Mouse (Mus musculus) kidney, embryonic 14.5 days (tissue): Measurements from ENCODE around the gene Lgsn. TPM values are rescaled to one million over a fixed set of nuclear protein-coding genes. Genes with fewer than 3 reads are reported as not detected.

Experiments
- ATAC-seq: fragments of 200-750 bp; cut with Nextera tagmentation; 2 replicates; pipeline ENCODE4 v1.8.0; 2017; ENCODE audit warnings: moderate number of reproducible peaks, mild to moderate bottlenecking, moderate TSS enrichment, moderate library complexity; ENCODE audit not compliant: low FRiP score, low TSS enrichment
- H3K27ac ChIP-seq: fragments of 300-500 bp; sonication (generic); 2 replicates; pipeline ENCODE4 v1.5.1; 2014; ENCODE audit warnings: low read depth, mild to moderate bottlenecking, low read length, moderate library complexity, mixed read lengths
- H3K27me3 ChIP-seq: fragments of 300-500 bp; sonication (generic); 2 replicates; pipeline ENCODE4 v1.6.1; 2014; ENCODE audit warnings: mild to moderate bottlenecking, low read length; ENCODE audit not compliant: control insufficient read depth, insufficient read depth
- H3K36me3 ChIP-seq: fragments of 300-500 bp; sonication (generic); 2 replicates; pipeline ENCODE4 v1.6.1; 2014; ENCODE audit warnings: low read length, mixed read lengths; ENCODE audit not compliant: control insufficient read depth, insufficient read depth
- H3K4me1 ChIP-seq: fragments of 300-500 bp; sonication (generic); 2 replicates; pipeline ENCODE4 v1.6.1; 2014; ENCODE audit warnings: low read length, mixed read lengths; ENCODE audit not compliant: control insufficient read depth, insufficient read depth
- H3K4me2 ChIP-seq: fragments of 300-500 bp; sonication (generic); replicated peaks from 2 replicates; pipeline ENCODE4 v1.6.1; 2014; ENCODE audit warnings: low read depth, mild to moderate bottlenecking, low read length
- H3K4me3 ChIP-seq: fragments of 300-500 bp; sonication (generic); 2 replicates; pipeline ENCODE4 v1.5.1; 2014; ENCODE audit warnings: mild to moderate bottlenecking, low read length
- H3K9ac ChIP-seq: fragments of 300-500 bp; sonication (generic); 2 replicates; pipeline ENCODE4 v1.6.1; 2014; ENCODE audit warnings: low read depth, mild to moderate bottlenecking, low read length, moderate library complexity
- H3K9me3 ChIP-seq: fragments of 300-500 bp; sonication (generic); 2 replicates; pipeline ENCODE4 v1.6.1; 2016; ENCODE audit warnings: low read length; ENCODE audit not compliant: control insufficient read depth
- WGBS: fragments of 180-500 bp; shearing (Covaris S2); extraction: QIAGEN DNeasy Blood & Tissue Kit; methylation state at CpG from one replicate; pipeline ENCODE4 v1.1.7; 2014; 5-methylcytosine and 5-hydroxymethylcytosine counted together
- polyA plus RNA-seq: library from polyadenylated mRNA; unstranded; fragments of >200 nt; fragmentation: Nextera tagmentation; extraction: Ambion mirVana; gene quantifications from 2 replicates; pipeline ENCODE4 v1.2.1, GENCODE M21; 2014

Lgsn gene
- polyA plus RNA-seq, 1 experiment from 2014 or later, result not detected

- H3K4me3 ChIP-seq, result no peak overlapping the region
- no peak overlapping the region for H3K9ac ChIP-seq
- no peaks in the 10 kb centered on the region for H3K4me1 ChIP-seq
- H3K27ac ChIP-seq, result no peak overlapping the region
- no peaks in the 10 kb centered on the region for H3K9me3 ChIP-seq
- no peak for ATAC-seq
- H3K27me3 ChIP-seq, result no peaks in the 10 kb centered on the region
- no peak overlapping the region for H3K4me2 ChIP-seq
- no peaks in the 10 kb centered on the region for H3K36me3 ChIP-seq
- WGBS, result 81% methylated on average over 7 of the region's 7 CpGs
Observed at GRCm38 (mm10) chr1:31205346-31205745, 29.1 kb downstream of the Lgsn start.

GRCm38 (mm10) chr1:31205770-31206169 lies 29.6 kb downstream of the Lgsn start:
- Histone ChIP-seq H3K27ac (no peak overlapping the region), H3K9ac (no peak overlapping the region), H3K9me3 (no peaks in the 10 kb centered on the region), H3K27me3 (no peaks in the 10 kb centered on the region), H3K4me3 (no peak overlapping the region), H3K4me1 (no peaks in the 10 kb centered on the region), H3K4me2 (no peak overlapping the region), H3K36me3 (no peaks in the 10 kb centered on the region)
- WGBS, result 85% methylated on average over 3 of the region's 3 CpGs
- ATAC-seq, result no peak

DNA sequence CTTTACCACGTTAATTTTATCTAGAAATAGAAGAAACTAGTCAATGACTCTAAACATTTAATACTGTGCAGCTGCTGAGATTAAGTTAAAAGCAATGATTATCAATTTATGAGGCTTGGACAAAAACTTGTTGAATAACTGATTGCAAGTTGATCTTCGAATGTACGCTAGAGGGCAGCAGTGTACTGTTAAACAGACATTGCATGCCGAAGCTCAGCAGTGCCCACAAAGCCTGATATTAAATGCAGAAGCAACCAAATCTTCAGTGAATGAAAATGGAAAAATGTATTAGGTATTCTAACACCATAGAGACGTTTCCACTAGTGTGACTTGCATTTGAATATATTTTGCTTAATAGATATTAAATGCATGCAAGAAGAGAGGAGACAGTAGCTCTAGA lies 33.9 kb downstream of the Lgsn start:
- Histone ChIP-seq H3K27ac (no peak overlapping the region), H3K4me3 (no peak overlapping the region), H3K9me3 (no peaks in the 10 kb centered on the region), H3K9ac (no peak overlapping the region), H3K36me3 (no peaks in the 10 kb centered on the region), H3K27me3 (no peaks in the 10 kb centered on the region), H3K4me1 (no peaks in the 10 kb centered on the region), H3K4me2 (no peak overlapping the region)
- WGBS, result 2% methylated on average over 5 of the region's 5 CpGs
- ATAC-seq, result no peak

DNA sequence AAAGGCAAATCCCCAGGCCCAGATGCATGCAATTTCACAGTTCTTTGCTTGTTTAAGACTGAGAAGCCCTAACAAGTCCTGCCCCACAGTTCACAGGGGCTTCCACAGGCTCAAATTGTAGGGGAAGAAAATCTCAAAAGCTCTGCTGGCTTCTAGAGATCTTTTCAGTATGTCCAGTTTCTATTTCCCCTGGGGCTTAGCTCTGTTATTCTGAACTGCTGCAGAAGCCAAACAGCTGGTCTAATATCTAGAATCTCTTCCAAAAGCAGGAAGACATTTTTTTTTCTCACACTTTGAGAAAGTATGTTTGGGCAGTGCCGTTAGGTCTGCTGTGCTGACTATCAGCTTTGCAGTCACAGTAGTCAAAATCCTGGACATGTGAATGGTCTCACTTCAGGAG lies 38.6 kb downstream of the Lgsn start:
- H3K36me3 ChIP-seq, result no peaks in the 10 kb centered on the region
- 45% methylated on average over 1 of the region's 1 CpGs for whole genome bisulfite sequencing
- no peak for ATAC-seq

DNA sequence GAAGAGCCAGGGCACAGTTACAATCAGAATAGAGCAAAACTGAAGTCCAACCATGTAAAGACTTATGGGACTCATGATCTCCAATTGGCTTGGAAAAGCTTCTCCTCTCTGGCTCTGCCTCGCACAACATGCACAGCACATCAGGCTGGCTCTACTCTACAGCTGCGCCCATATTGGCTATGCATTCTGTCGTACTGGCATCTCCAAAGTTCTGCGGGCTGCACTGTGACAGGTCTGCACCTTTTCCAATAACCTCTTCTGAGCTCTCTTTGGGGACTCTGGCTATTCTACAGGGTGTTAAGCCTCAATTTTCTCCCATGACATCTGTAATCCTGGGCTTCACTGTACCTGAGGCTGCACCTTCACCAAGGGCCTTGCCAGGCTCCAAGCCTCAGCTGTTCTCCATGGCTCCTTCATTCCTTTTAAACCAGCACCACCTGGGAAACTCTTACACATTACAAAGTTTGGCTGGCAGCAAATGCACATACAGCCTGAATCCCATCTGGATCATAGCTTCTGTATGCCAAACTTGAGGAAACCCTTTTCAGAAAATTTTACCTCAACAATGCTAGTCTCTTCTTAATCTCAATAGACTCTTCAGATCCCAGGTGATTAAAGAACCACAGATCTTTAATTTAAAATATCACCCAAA lies 44.5 kb downstream of the Lgsn start:
- H3K4me1 ChIP-seq, result no peaks in the 10 kb centered on the region
- H3K27ac ChIP-seq, result no peak overlapping the region
- ATAC-seq, result no peak
- H3K9me3 ChIP-seq, result no peaks in the 10 kb centered on the region
- no peak overlapping the region for H3K4me3 ChIP-seq
- H3K4me2 ChIP-seq, result no peak overlapping the region
- WGBS, result 93% methylated on average over 4 of the region's 4 CpGs
- no peaks in the 10 kb centered on the region for H3K36me3 ChIP-seq
- H3K27me3 ChIP-seq, result no peaks in the 10 kb centered on the region
- H3K9ac ChIP-seq, result no peak overlapping the region

More for the DNA sequence above, 38.6 kb downstream of the Lgsn start:
- H3K27me3 ChIP-seq, result no peaks in the 10 kb centered on the region
- no peak overlapping the region for H3K4me3 ChIP-seq
- H3K4me2 ChIP-seq, result no peak overlapping the region
- H3K27ac ChIP-seq, result no peak overlapping the region
- H3K4me1 ChIP-seq, result no peaks in the 10 kb centered on the region
- no peak overlapping the region for H3K9ac ChIP-seq
- no peaks in the 10 kb centered on the region for H3K9me3 ChIP-seq

DNA sequence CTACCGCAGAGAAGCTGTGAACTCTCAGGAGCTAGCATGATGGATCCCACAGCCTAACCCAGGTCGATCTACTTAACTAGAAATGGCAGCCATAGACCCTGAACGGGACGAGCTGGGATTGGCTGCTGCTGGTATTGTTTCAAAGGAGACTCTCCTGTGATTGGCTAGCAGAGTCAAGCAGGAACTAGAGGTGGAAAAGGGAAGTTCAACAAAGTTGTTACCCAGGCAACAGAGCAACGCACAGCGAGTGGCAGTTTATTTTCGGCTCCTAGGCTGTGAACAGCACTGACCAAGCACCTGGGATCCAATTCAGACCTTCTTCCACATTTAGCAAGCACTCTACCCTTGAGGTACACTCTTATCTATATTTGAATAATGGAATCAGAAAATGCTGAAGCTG lies 46.4 kb downstream of the Lgsn start, which contains the start of the genes 4931428L18Rik and Pih1d3:
Gene 4931428L18Rik, minus strand, starts transcription at position 121 of the 400 bp plus-strand sequence.
Gene Pih1d3, plus strand, starts transcription at position 275 of the 400 bp plus-strand sequence.
- Histone ChIP-seq H3K4me1 (no peaks in the 10 kb centered on the region), H3K4me2 (no peak within 1 kb of the TSS), H3K9me3 (no peaks in the 10 kb centered on the region), H3K4me3 (no peak within 1 kb of the TSS), H3K27ac (no peak within 1 kb of the TSS), H3K9ac (no peak within 1 kb of the TSS), H3K27me3 (no peaks in the 10 kb centered on the region), H3K36me3 (no peaks in the 10 kb centered on the region)
- no peak for ATAC-seq
- 78% methylated on average over 7 of the region's 7 CpGs for WGBS

GRCm38 (mm10) chr1:31233319-31234036 lies 57.3 kb downstream of the Lgsn start:
- no peaks in the 10 kb centered on the region for H3K4me1 ChIP-seq
- no peak overlapping the region for H3K27ac ChIP-seq
- no peak overlapping the region for H3K4me3 ChIP-seq
- no peaks in the 10 kb centered on the region for H3K27me3 ChIP-seq
- ATAC-seq, result no peak; the same call in 1 of the 2 replicates
- no peak overlapping the region for H3K4me2 ChIP-seq
- H3K36me3 ChIP-seq, result no peaks in the 10 kb centered on the region
- H3K9ac ChIP-seq, result no peak overlapping the region
- no peaks in the 10 kb centered on the region for H3K9me3 ChIP-seq

Other genes starting within 250 kb of the Lgsn start
- not detected in 2 replicates for gene AC153137.1, start 198.4 kb upstream of the Lgsn start, polyA plus RNA-seq
- gene 4931428L18Rik, start 46.3 kb downstream of the Lgsn start, polyA plus RNA-seq, result not detected in 2 replicates
- not detected in 2 replicates for gene Pih1d3, start 46.4 kb downstream of the Lgsn start, polyA plus RNA-seq